Mouse (Mus musculus) liver, embryonic 14.5 days (tissue): ENCODE results near the gene Tmem44.

Experiments used
- CTCF ChIP-seq: IDR thresholded peaks from 2 replicates; pipeline ENCODE4 v1.5.1; 2016; ENCODE audit warnings: antibody characterized with exemption, low read depth, control low read depth
- EP300 ChIP-seq: IDR thresholded peaks from 2 replicates; pipeline ENCODE4 v1.6.1; 2016; ENCODE audit warnings: antibody characterized with exemption, low read depth

GRCm38 (mm10) chr16:30471912-30472311 lies 78.7 kb downstream of the Tmem44 start:
- TF ChIP-seq CTCF (no peak), EP300 (no peak)
